Mouse (Mus musculus) c-Kit-negative CD71-positive TER-119-positive erythroid progenitor cells, embryonic 14.5 days (primary cell): Measurements from ENCODE around the gene Fam228a.
A peak's percentile ranks its signal among the peaks of the same experiment; 100 is the strongest.
"Not testable (repeated sequence)": the region's sequence is repeated elsewhere in the genome, so short reads cannot be mapped to it uniquely, and the experiment has no call there.

Source experiments
- DNase-seq: peaks from one replicate; pipeline ENCODE4 v3.0.0-alpha.2; 2013; ENCODE audit warnings: low read depth, low spot score

The Fam228a gene

GRCm38 (mm10) chr12:4738031-4738576 lies at the start of gene Fam228a:
Gene Fam228a (minus strand): TSS chr12:4738430.
- DNase-seq = no peak

DNA sequence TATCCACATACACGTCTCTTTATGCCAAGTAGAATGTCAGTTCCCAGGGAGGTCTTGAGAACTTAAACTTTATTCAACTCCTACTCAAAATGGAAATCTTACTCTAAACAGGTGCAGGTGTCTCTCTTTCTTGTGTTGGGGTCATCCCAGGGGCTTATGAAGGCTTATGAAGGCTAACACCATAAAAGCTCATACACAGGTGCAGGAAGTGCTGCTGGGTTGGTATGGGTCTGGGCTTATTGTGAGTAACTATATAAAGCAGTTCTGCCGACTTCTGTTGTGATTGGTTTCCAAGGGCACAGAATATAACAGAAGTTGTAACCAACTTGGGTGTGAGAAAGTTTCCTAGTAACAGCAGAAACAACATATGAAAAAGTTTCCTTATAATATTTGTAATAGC lies 46.2 kb upstream of the Fam228a start:
- DNase-seq = no peak

GRCm38 (mm10) chr12:4783598-4783997 lies 45.4 kb upstream of the Fam228a start:
- DNase-seq = no peak

DNA sequence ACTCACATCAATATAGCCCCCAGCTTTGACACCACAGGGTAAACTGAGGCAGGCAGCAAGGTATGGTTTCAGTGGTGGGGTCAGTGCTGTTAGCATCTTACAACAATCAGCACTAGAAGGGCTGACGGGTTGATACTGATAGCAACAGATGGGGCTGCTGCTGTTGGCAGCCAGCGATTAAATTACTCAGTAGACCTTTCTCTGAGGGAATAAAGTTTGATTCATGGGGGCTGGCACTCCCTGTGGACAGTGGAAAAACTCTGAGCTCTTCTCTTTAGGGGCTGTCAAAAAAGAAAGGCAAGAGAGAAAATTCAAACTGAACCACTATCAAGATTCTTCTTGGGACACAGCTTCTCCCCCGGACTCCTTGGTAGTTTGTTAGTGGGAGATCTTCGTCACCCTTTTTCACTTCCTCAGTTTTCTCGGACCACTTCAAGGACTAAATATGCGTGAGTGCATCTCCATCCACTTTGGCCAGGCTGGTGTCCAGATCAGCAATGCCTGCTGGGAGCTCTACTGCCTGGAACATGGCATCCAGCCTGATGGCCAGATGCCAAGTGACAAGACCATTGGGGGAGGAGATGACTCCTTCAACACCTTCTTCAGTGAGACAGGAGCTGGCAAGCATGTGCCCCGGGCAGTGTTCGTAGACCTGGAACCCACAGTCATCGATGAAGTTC lies 43.6 kb upstream of the Fam228a start:
- DNase-seq = not testable (repeated sequence)

- DNase-seq = no peak
These were observed 43.0 kb upstream of the Fam228a start for GRCm38 (mm10) chr12:4781270-4781669.

DNA sequence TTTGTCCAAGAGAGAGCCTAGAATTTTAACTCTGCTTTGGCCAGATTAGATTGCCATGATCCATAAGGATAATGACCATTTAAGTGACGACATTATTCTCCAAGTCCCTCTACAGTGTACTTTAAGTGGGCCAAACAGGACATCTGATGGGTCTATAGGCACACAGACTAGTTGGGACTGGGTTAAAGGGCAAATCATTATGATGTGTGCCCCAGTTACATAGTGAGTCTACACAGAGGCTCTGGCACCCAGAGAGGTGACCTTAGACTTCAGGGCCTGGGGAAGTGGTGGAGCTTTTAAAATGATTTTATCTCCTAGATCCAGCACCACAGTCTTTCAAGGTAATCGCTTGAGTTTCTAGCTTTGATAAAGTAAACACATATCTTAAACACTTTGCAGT lies 42.0 kb upstream of the Fam228a start:
- no peak for DNase-seq

GRCm38 (mm10) chr12:4777734-4778133 lies 39.5 kb upstream of the Fam228a start:
- no peak for DNase-seq

DNA sequence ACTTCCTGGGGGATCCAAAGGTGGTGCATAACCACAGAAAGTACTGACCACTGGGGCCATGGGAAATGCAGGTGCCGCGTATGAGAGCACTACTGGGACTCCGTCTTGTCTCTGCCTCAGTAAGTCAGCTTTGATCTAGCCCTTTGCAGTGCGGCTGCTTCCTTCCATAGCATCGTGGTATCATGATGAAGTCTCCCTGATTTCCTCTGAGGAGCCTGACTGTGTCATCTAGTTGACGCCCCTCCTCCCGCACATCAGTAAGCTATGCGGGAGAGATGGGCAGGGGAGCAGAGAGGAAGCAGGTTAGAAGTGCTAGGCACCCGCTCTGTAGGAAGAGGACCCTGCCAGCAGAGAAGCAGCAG lies 37.3 kb upstream of the Fam228a start:
- no peak for DNase-seq

- no peak for DNase-seq
These were observed 36.8 kb upstream of the Fam228a start for GRCm38 (mm10) chr12:4774895-4775587.

GRCm38 (mm10) chr12:4769333-4769723 lies 31.1 kb upstream of the Fam228a start:
- DNase-seq = no peak

- DNase-seq = peak; percentile 78
These were observed 30.5 kb upstream of the Fam228a start, which contains the start of the genes Pfn4 and Fam228b for GRCm38 (mm10) chr12:4768492-4769332. Gene Pfn4 (plus strand): TSS chr12:4769022. Gene Fam228b (minus strand): TSS chr12:4769267.

GRCm38 (mm10) chr12:4757060-4757459 lies 18.8 kb upstream of the Fam228a start:
- DNase-seq = no peak

DNA sequence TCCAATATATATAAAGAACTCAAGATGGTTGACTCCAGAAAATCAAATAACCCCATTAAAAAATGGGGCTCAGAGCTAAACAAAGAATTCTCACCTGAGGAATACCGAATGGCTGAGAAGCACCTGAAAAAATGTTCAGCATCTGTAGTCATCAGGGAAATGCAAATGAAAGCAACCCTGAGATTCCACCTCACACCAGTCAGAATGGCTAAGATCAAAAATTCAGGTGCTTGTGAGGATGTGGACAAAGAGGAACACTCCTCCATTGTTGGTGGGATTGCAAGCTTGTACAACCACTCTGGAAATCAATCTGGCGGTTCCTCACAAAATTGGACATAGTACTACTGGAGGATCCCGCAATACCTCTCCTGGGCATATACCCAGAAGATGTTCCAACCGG lies 16.2 kb upstream of the Fam228a start:
- DNase-seq = not testable (repeated sequence)

DNA sequence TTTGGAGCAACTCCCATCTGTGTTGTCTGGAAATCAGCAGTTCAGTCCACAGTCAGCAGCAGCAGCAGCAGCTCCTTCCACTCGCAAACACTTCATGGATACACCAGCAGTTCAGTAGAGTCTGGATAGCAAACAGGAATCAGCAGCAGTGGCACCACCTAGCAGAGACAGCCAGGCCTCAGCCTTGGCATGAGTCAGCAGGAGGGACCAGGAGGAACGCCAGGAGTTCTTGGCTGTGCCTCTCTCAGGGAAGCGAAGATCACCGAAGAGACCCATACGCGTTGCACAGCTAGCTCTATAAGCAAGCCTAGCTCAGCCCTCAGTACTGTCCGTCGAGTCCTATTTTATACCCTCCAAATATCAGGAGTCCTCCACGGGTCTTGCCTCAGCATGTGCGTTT lies 6.3 kb upstream of the Fam228a start:
- no peak for DNase-seq

DNA sequence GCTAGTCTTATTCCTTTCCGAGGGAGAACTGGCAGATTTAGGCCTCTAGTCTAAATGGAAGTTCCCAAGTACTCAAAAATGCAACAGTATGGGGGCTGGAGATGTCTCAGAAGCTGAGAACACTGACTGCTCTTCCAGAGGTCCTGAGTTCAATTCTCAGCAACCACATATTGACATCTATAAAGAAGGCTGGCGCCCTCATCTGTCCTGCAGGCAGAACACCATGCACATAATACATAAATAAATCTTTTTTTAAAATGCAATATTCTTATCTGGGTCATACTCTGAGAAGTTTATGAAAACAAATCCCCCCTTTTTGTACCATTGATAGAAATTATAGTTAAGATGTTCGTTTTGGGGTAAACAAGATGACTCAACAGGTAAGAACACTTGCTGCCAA lies 4.0 kb upstream of the Fam228a start:
- no peak for DNase-seq

DNA sequence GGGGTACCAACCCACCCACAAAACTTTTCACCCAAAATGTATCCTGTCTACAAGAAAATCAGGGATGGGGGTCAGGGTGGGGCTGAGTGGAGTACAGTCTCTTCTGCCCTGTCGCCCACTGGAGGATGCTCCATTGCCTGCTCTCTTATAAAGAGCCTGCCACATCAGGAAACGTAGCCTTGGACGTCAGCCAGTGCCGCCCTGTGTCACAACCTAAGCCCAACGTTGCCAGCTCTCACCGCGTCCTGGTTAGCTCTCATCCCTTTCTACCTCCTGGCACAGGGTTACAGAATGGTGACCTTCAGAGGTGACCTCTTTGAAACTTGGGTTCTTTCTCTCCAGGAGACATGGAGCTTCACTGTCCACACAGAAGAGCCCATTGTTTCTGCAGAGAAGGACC lies 2.6 kb upstream of the Fam228a start:
- DNase-seq = no peak

GRCm38 (mm10) chr12:4732332-4732731 lies 5.9 kb downstream of the Fam228a start:
- no peak for DNase-seq

DNA sequence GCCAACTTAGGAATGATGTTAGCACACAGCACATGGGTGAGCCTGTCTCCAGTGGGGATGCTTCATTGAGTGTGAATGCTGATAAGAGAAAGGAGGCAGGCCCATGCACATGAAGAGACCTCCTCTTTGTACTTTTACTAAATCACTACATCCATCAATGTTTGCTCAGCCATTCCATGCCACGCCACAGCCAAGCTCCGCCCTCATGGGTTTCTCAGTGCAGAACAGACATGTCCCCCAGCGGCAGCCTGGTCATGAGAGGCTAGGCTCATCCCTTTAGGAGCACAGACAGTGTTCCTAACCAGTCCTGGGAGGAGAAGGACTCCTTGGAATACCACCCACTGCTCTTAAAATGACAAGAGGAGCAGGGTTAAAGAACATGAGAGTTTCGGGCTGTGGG lies 6.6 kb downstream of the Fam228a start:
- no peak for DNase-seq

GRCm38 (mm10) chr12:4729165-4729564 lies 9.1 kb downstream of the Fam228a start:
- no peak for DNase-seq

DNA sequence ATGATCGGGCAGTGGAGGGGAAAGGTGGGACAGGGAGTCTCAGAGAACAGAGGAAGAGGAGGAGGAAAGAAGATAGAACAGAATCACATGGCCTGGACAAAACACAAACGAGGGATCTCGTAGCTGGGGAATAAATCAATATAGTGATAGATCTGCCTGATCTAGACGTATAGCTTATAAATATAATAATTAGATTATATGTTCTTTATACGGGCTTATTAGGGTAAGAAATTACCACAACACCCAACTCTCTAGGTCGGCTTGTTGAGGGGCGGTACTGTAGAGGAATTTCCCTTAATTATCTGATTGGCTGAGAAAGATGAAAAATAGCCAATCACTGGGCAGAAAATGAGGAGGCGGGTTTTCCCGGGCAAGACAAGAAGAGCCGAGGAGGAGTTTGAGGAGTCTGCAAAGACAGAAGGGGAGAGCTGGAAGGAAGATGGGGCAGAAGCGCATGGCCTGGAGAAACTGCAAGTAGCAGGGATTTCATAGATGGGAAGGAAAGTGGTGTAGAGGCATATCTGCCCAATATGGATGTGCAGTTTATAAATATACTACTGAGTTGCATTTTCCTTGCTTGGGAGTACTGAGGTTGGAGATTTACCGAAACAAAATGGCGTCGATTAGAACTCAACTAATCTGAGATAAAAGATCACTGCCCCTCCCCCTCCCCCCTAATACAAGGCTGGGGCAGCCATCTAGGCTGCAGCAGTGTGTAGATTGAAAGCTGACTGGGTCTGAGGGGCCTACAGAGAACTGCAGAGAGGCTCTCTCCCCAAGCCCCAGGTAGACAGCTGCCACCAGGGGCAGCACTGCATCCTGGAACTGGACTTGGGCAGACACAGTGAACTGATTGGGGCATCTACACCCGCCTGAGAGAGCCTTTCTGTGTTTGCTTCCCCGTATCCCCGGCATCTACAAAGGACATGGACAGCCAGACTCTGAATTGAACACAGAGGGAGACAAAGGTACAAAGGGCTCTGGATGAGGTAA lies 18.2 kb downstream of the Fam228a start:
- DNase-seq = peak; percentile 62
